Mouse (Mus musculus) layer of hippocampus, adult 9-10 months (tissue): ENCODE measurements around the gene Fmn2.

ENCODE experiments used
- DNase-seq: peaks from one replicate; pipeline ENCODE4 v3.0.0; 2022; ENCODE audit warnings: low spot score

Gene Fmn2

DNA sequence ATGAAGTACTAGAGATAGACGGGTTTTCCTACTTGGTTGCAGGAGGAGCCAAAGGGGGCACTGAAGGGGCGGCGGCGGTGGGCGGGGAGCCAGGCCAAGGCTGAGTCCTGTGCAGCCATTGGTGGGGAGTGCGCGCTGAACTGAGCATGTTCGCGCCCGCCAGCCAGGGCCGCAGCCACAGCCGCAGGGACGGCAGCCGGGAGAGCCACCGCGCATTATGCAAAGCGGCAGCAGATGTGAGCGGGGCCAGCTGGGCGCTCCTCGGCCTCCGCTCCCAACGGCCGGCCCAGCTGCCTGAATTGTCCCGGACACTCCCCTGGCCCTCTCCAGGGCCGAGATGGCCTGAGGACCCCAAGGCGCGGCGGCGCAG is at the start of gene Fmn2:
Gene Fmn2, plus strand, starts transcription at position 165 of the 370 bp plus-strand sequence.
- no peak for DNase-seq

DNA sequence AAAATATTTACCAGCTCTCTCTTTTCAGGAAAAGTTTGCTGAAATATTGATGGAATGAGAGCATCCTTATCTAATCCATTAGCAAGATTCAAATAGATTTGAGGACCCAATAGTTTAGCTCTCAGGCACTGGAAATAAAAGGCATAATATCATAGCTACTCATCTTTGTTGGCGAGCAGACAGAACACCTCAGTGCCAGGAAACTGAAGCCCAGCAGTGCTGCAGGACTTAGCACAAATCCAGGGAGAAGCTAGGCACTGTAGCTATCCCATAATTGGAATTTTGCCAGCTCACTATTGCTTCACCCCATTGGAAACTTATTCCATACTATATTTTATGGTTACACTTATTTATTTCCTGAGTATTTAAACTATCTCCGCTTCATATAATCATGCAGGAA is 46.5 kb upstream of the Fmn2 start:
- no peak for DNase-seq

DNA sequence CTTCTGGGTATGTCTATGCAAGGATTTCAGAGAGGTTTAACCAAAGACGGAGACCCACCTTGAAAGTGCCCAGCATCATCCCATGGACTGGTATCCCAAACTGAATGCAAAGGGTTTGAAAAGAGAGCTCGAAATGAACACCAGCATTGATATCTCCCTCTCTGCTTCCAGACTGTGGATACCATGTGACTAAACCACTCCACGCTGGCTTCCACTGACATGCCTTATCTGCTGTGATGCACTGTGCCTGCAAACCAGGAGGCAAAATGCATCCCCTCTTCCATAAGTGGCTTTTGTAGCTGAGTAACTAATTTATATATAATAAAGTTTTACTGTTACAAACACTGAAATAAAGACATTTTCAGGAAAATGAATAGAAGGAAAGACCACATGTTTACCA is 36.2 kb upstream of the Fmn2 start:
- no peak for DNase-seq

DNA sequence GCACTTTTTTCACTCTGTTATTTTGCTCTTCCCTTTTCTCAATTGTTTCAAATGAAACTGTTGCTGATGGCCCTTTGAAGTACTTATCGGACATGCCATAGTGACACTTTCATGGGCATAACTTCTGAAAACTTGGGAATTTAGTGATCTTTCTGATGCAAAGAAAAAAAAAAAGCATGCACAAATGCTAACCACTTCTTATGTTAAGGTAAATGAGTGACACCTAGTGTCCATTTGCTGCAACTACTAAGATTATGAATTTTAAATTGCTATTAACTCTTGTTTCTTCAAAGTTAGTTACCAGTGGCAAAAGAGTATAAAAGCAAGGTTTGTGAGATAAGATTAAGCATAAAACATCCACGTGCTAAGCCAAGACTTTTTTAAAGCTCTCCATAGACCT is 35.4 kb upstream of the Fmn2 start:
- peak; percentile 26 for DNase-seq

DNA sequence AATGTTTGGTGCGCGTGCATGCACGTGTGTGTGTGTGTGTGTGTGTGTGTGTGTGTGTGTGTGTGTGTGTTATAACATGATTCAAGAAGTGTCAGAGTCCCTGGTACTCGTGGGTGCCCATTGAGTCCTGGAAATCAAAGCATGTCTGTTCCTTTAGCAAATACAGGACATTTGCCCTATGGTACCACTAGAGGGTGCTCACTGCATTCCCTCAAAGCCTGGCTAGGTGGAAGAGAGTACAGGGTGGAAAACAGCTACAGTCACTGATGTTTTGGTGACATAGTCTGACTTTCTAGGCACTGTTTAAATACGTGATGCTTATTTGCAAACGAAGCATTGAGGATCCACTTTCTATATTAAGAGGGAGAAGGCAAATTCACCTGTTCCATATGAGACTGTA is 31.9 kb upstream of the Fmn2 start:
- DNase-seq, result peak; percentile 58

DNA sequence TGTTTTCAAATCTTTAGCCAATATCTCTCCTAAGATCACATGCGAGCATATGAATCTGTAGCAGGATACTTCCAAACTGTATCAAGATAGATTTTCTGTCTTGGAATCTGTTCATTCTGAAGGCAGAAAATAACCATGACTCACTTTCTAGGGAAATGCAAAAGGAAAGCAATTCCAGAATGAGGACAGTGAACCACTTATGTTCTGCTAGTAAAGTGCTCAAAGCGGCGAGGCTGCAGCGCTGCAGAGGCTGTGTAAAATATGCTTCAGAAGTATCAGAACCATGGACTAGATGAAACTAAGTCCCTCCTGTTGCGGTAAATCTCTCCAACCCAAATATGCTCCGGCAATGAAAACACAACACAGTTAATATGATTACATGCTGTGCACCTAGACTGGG is 19.1 kb upstream of the Fmn2 start:
- no peak for DNase-seq

- DNase-seq, result no peak
Observed at GRCm38 (mm10) chr1:174500064-174500463, 1.6 kb upstream of the Fmn2 start.

GRCm38 (mm10) chr1:174501011-174501410 is 614 bp upstream of the Fmn2 start:
- DNase-seq, result no peak

- no peak for DNase-seq
Observed at GRCm38 (mm10) chr1:174502031-174502845, 613 bp downstream of the Fmn2 start.

- no peak for DNase-seq
Observed at GRCm38 (mm10) chr1:174502846-174503745, 1.5 kb downstream of the Fmn2 start.

DNA sequence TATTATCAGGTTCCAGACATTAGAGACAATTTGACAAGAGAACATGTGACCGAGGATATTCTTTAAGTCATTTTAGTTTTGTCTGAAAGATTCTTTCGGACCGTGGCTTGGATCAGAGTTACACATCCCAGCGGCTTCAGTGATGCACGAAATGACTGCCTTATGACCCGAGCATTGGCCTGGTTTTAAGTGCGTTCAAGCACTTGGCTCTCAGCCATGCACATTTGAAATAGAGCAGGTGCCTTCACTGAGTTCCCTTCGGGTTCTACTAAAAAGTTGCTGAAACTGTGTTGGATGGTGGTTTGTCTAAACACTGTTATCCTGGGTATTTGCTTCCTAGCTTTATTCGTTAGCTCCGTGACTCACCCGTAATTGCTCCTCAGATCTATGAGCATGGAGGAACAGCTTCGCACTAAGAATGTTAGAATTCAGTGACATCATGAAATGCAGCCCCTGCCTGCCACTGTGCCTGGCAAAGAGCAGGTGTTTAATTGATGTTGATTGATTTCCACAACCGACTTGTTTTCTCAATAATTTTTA is 7.0 kb downstream of the Fmn2 start:
- DNase-seq, result no peak

DNA sequence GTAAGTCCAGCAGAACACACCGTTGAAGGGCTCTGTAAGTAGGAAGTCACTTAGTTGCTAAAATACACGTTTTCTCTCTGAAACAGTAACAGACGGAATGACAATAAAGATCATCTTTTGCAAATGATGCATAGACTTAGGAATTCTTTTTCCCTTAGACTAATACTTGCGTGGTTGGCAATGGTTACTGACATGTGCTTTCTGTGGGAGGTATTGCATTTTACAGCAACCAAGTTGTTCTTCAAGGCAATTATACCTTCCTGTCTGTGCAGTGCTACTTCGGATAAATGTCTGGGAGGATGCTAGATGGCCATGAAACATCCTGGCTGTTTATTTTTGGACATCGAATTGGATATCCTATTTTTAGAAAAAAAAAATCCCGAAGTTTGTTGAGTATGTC is 11.8 kb downstream of the Fmn2 start:
- DNase-seq, result no peak

DNA sequence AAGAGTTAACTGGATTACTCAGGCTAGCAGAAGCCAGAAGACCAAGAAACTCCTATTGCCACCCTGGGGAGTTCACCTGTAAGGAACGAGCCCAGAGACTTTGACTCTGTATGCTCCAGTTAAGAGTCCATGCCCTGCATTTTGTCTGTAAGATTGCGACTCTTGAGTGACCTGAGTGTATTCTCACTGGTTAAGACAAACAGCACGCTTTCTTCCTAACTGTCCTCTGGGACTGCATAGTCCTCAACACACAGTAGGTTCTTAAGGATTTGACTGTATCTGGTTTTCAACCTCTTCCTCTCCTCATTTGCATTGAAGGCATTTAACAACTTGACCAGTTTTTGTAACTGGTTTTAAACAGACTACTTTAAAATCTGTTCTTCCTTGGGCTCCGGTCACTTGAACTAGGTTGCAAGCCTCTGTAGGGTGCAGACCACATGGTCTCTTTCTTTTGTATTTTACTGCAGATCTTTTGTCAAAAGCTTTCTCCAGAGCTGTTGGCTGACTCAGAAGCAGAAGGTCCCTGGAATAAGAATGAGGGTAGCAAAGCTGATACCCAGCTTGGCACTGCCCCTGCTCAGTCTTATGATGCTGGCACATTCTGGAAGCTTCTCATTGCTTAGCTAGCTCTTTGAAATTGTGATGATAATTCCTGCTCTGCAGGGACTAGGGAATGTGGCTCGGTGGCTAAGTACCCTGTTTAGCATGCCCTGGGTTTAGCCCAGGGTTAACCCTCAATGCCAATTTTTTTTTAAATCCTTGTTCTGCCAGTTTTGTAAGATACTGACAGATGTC is 20.5 kb downstream of the Fmn2 start:
- no peak for DNase-seq

DNA sequence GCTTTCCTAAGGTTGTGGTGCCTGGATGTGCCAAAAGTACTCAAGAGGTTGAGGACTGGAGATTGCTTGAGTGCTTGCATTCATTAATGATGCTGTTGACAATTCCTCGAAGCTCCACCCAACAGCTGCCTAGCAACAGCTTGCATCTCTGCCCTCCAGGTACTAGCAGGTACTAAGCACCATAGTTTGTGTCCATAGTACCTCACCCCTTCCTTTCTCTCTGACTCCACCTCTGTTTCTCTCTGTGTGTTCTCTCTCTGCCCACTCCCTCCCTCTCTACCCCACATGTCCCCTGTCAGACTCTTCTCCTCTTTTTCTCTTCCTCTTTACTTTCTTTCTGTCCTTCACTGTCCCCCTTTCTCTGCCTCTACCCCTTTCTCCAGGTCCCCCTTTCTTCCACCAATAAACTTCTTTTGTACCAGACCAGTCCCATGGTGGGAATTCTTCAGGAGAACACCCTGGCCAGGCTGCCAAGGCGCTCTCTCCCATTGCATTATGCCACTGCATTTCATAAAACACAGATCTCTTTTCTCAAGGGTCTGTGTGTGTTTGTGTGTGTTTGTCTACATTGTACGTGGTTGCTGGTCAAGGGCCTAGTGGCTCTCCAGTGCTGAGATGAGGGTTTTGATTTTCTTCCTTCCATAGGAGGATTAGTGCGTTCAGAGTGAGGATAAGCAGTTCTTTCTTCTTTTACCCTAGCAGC is 21.3 kb downstream of the Fmn2 start:
- no peak for DNase-seq

DNA sequence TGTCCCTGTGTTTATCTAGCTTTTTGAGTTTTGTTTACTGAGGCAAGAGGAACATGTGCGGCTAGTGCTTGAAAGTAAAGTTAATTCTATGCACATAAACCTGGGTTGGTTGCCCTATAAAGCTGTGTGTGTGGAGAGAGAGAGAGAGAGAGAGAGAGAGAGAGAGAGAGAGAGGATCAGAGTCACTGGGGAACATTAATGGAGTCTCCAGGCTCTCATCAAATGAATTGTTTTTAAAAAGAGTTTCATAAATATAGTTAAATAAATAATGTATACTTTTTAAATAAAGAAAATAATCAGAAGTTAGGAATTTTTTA is 21.8 kb downstream of the Fmn2 start:
- DNase-seq, result no peak

- no peak for DNase-seq
Observed at GRCm38 (mm10) chr1:174536742-174537453, 35.3 kb downstream of the Fmn2 start.

- no peak for DNase-seq
Observed at GRCm38 (mm10) chr1:174537491-174537890, 35.9 kb downstream of the Fmn2 start.

- no peak for DNase-seq
Observed at GRCm38 (mm10) chr1:174548291-174548690, 46.7 kb downstream of the Fmn2 start.

DNA sequence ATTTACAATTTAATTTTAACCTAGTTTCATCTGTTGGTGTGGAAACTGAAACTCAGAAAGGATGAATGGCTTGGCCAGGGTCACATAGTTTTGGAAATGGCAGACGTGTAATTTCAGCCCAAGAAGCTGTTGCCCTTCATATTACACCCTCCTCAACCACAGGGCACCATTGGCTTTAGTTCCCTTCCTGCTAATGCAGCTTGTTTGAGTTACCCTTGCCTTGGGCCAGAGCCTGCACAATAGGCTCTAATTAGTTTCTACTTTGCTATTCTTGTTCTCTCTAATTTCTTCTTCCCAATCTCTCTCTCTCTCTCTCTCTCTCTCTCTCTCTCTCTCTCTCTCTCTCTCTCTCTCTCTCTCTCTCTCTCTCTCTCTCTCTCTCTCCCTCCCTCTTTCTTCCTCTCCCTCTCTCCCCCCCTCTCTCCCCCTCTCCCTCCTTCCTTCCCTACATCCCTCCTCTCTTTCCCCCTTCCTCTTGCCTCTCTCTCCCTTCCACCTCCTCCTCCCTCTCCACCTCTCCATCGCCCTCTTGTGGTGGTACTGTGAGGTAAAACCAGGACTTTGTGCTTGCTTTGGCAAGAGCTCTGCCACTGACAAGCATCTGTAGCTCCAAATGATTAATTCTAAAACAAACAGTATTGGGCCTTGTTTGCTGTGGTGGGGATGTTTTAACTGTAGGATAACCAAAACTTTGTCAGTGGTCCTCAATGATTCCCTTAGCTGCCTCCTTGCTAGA is 51.8 kb downstream of the Fmn2 start:
- DNase-seq, result no peak

DNA sequence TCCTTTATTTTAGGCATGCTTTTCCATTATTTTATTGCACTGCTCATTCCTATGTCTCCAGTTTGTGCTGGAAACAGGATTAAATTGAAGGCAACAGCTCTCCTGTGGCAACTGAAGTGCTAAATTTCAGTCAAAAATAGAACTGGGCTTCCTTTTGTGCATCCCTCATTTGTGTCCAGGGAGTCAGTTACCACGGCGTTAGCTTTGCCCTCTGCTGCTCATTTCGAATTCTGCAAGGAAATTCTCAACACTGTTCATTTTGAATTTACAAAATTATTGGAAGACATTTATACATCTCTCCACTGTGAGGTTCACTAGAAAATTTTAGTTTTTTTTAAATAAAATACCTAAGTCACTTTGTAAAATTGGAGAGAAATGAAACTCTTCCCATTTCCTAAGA is 53.8 kb downstream of the Fmn2 start:
- no peak for DNase-seq
